Mouse (Mus musculus) cerebellum, adult 2 months (tissue): ENCODE measurements at regions not wholly inside any gene's neighbourhood (a gene's known extent, or its start where the extent isn't known, plus 50 kb on each side); places are given as distances from the start of the nearest gene placed in this dataset.

ENCODE experiments used
- CTCF ChIP-seq: fragments of 200-500 bp; IDR thresholded peaks from 2 replicates; pipeline ENCODE4 v1.5.1; 2011; ENCODE audit warnings: low read depth, mild to moderate bottlenecking, control low read depth, low read length, moderate library complexity, borderline replicate concordance; ENCODE audit not compliant: insufficient read depth
- POLR2A ChIP-seq: fragments of 200-500 bp; IDR thresholded peaks from 2 replicates; pipeline ENCODE4 v1.6.1; 2011; ENCODE audit warnings: low read length, control low read depth, borderline replicate concordance; ENCODE audit not compliant: insufficient read depth

GRCm38 (mm10) chr15:61229579-61229978, 306.8 kb upstream of the A1bg start:
- TF ChIP-seq CTCF (no peak), POLR2A (no peak)
